Mouse (Mus musculus): ENCODE data around the gene Homer3.

Homer3 gene

DNA sequence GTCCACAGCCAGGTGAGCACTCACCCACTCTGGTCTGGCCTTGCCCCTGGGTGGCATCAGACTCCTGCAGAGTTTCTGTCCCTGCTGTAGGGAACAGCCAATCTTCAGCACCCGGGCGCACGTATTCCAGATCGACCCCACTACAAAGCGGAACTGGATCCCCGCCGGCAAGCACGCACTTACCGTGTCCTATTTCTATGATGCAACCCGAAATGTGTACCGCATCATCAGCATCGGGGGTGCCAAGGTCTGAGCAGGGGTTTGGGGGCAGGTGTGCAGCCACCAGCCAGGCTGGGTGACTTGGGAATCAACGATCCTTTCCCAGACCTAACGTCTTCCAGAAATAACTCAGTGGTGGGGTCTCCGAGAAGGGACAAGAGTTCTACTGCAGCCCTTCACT is 2.7 kb downstream of the Homer3 start:
- no peak for DNase-seq

- DNase-seq = no peak
Measured at GRCm38 (mm10) chr8:70286737-70287136, 4.1 kb downstream of the Homer3 start.

DNA sequence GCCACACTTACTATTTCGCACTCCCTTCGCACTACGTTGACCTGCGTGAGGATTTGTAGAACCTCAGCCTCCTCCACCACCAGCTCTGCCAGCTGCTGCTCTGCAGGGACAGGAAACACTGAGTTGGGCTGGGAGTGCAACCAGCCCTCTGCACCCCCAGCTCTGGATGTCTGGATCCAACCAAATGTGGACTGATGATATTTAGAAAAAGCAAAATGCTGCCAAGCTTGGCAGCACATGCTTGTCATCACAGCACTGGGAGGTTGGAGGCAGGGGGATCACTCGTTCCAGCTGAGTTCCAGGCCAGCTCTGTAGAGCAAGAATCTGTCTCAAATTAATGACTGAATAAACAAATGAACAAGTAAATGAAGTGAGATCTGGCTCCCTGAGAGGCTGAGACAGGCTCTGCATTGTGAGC is 11.4 kb downstream of the Homer3 start:
- peak; percentile 70 for DNase-seq

- no peak for DNase-seq
Measured at GRCm38 (mm10) chr8:70300881-70301280, 18.3 kb downstream of the Homer3 start.

DNA sequence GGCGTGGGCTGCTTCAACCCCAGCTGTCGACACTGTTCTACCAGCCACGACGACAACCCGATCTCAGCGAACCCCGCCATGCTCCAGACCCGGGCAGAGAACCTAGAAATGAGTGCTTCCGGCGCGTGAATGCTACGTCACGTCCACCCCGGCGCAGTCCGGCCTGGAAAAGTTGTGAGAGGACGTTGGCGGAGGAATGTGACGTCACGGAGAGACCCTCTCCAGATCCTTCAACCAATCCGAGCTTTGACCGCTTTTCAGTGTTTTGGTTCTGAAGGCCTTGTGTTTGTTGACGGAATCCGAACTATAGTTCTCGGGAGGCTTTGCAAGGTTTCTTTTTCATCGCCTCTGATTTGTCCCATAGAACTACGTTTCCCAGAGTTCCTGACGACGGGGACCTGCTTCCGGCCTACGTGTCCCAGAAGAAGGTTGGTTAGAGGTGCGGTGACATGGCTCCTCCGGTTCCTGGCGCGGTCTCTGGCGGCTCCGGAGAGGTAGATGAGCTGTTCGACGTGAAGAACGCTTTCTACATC is 19.8 kb downstream of the Homer3 start, which contains the start of the genes Ddx49 and Cope:
TSS of gene Ddx49 (minus strand) at position 132 of the 533 bp plus-strand sequence.
TSS of gene Cope (plus strand) at position 161 of the 533 bp plus-strand sequence.
- peak; percentile 97 for DNase-seq

DNA sequence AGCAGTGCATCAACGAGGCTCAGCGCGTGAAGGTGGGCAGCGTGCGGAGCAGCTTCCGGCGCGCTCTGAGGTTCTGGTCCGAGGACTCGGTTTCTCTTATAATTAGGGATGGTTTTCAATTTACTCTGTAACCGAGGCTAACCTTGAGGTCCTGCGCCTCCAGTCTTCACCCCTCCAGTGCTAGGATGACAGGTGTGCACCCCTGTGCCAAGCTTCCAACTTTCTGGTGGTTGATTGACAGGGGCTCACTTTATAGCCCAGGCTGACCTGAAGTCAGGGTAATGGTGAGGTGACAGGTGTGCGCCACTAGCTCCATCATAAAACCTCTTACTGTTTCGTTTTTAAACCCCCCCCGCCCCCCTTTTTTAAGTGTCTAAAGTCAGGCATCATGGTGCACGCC is 20.3 kb downstream of the Homer3 start:
- DNase-seq = no peak

DNA sequence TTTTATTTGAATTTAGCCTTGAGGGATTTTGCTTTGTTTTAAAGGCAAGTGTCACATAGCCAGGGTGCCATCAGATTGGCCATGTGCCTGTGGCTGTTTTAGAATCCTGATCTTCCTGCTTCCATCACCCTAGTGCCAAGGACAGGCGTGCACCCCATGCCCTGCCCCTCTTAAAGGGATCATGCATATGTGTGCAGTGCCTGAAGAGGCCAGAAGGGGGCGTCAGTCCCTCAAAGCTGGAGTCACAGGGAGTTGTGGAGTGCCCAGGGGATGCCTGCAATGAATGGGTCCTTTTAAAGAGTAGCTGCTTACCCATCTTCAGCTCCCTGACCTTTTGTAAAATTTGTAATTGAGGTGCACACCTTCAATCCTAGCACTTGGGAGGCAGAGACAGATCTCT is 26.7 kb downstream of the Homer3 start:
- peak; percentile 27 for DNase-seq

DNA sequence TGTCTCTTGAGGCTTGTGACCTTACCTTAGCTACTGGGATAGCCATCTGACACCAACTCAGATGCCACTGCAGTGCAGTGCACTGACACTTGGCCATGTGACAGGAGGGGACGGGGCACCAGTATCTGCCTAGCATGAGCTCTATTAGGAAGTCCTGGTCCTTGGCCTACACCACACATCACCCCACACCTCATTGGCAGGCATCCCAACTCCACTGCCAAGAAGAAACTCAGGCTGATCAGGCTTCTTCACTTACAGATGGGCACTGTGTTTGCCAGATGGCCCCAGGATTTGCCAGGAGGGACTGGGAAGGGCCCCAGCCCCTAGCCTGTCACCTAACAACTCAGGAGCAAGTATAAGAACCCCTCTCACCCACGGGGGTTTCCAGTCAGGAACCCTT is 30.8 kb downstream of the Homer3 start:
- no peak for DNase-seq

DNA sequence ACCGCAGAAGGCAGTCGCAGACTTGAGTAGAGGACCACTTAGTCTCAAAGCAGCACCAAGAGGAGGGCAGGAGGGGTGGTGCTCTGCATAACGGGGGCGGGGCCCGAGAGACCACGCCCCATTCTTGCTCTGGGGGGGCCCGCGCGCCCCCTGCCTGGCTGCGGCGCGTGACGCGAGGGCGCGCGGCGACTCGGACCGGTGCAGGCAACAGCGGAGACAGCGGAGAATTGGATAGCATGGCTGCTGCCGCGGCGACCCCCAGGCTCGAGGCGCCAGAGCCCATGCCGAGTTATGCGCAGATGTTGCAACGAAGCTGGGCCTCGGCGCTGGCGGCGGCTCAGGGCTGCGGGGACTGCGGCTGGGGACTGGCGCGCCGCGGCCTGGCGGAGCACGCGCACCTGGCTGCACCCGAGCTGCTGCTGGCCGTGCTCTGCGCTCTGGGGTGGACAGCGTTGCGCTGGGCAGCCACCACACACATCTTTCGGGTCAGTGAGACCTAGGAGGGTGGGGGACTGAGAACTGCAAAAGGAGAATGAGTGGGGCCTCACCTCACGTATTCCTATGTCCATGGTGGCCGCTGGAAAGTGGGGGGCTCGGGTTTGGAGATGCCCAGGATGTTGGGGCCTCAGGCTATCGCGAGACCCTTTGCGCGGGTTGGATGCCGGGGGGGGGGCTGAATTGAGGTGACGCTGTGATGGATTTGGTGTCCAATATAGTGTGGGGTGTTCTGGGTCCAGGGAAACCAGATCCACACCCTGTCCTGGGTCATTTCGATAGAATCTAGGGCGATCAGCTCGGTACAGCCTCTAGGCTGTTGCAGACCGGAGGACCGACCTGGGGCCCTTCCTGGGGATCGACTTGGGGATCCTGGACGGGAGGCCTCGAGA is 33.2 kb downstream of the Homer3 start, which contains the start of gene Cers1:
TSS of gene Cers1 (plus strand) at position 152 of the 887 bp plus-strand sequence.
- peak; percentile 67 for DNase-seq

DNA sequence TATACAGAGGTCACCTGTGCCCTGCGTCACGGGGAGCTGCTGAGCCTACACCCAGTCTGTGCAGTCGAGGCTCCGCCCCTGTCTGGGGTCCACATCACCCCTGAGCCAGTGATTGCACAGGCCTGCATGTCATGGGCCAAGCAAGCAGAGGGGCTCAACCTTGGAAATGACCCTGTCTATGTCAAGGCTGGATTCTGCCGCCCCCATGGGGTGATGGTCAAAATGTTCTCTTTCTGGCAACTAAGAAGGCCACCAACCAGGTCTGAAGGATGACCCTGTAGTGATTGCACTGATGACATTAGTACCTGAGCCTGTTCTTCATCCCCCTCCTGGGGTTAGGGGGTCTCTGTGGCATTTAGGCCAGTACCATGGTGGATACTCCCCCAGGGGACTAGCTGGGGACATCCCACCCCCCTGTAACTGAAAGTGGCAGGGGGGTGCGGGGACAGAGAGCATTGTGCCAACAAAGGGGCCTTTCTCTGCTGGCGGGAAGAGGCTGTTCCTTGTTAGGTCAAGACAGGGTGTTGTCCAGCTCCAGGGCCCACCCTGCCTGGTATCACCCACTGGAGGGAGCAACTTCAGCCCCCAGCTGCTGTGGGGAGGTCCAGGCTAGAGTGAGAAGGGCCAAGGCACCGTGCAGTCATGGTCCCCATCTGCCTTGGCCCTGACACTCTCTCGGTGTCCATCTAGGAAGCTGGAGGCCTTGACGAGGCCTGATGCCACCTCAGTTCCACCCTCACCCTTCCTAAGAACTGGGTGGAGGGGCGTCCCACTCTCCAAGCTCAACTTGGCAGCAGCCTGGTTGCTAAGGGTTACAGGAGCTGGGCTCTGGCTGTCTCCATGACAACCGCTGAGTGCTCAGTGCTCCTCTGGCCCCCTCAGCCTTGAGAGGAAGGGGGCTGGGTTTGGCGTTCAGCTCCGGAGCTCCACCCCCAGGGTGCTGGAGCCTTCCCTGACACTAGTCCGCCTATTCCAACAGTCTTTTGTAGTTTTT is 34.2 kb downstream of the Homer3 start:
- no peak for DNase-seq

DNA sequence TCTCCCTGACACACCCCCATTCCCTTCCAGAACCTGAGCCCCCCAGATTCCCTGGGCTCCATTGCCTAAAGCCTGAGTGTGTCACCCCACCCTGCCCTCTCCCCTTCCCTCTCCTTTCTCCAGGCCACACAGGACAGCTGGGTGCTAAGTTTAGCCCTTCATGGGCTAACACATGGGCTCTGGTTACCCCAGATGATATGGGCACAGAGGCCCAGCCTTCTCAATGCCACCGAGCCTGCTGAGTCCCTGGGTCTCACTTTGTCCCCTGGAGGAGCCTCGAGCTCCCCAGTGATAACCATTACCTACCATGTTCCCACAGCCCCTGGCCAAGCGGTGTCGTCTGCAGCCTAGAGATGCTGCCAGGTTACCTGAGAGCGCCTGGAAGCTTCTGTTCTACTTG is 35.2 kb downstream of the Homer3 start:
- DNase-seq = no peak

- DNase-seq = no peak
Measured at GRCm38 (mm10) chr8:70323716-70324115, 41.1 kb downstream of the Homer3 start.

- DNase-seq = no peak
Measured at GRCm38 (mm10) chr8:70327512-70327911, 44.9 kb downstream of the Homer3 start.

DNA sequence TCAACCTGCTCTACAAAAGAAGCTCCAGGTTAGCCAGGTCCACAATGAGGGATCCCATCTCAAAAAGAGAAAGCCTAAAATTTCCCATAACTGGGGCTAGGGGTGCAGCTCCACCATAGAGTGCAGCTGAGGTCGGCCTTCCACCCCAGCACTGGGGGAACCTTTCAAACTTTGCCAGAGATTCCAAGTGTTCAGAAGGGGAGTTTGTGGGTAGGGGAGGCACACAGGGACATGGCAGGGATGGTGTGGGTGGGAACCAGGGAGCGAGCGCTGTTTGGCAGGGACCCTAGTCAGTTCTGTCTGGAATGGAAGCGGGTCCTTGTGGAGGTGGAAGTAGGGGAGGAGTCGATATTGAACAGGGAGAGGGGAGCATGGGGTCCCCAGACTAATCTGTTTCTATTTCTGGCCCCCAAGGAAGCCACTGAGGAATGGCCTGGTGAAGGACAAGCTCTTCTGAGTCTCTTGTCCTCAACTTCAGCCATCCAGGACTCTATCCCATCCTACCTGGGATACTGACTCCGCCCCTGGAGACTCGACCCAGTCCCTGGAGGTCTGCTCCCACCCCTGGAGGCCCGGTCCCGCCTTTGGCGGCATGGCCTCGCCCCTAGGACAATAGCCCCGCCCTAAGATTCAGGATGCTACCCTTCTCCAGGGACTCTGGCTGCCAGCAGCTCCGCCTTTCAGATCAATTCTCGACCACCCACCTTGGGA is 46.7 kb downstream of the Homer3 start, which contains the start of gene Gdf1:
TSS of gene Gdf1 (plus strand) at position 694 of the 711 bp plus-strand sequence.
- no peak for DNase-seq

DNA sequence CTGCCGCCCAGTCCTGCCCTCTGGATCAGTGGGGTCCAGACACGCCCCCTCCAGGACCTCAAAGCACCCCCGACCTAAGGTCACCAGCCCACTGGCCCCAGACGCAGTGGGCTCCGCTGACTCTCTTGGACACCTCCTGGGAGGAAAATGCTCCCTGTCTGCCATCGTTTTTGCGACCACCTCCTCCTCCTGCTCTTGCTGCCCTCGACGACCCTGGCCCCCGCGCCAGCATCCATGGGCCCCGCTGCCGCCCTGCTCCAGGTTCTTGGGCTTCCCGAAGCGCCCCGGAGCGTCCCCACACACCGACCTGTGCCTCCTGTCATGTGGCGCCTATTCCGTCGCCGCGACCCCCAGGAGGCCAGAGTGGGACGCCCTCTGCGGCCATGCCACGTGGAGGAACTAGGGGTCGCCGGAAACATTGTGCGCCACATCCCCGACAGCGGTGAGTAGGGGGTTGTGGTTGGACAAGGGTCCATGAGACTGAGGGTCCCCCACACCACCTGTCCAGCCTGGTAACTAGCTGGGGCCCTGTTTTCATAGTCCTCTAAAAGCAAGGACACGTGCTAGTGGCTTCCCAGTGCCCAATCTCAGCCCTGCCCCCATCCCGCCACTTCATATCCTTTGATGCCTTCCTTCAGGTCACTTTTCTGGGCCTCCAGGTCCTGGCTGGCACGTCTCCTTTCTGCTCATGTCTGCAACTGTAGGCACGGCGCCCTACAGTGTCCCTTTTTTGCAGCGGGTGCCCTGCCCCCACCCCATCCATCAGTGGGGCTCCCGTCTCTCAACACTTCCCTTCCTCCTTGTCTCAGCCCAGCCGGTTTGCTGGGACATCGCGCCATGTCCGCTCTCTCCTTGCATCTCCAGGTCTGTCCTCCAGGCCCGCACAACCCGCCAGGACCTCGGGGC is 47.5 kb downstream of the Homer3 start:
- no peak for DNase-seq

- DNase-seq = no peak
Measured at GRCm38 (mm10) chr8:70330741-70331364, 48.2 kb downstream of the Homer3 start.

GRCm38 (mm10) chr8:70331526-70331925 is 48.9 kb downstream of the Homer3 start:
- DNase-seq = no peak

DNA sequence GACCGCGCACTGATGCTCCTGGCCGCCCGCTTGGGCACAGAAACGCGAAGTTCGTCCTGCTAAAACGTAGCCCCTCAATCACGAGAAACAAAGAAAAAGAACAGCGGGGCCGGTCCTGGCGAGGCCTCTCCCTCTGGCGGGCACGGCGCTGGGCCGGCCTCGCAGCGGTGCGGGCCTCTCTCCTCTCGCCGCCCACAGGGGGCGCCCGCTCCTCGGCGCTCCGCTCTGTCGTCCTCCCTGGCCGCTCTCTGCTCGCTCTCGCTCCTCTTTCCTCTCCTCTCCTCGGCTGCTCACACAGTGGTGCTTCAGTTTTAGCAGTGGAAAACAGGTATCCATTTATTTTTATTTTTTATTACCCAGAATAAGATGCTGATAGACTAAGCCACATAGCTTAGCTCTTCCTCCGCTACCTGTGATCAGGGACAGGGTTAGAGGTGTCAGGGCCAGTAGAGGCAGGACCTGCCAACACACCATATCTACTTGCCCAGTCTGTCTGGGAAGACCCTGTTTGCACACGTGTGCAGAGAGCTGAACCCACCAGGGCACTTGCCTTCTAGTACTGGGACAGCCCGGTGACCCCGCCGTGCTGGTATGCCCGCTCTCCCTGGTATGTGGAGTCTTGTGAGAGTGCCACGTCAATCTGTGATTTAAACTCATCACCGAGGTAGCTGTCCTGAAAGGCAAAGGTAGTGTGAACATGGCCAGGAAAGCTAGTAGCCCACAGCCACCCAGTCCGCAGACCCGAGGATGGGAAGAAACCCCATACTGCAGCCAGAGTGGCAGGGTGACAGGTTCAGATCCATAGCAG is 49.6 kb downstream of the Homer3 start:
- peak; percentile 56 for DNase-seq

GRCm38 (mm10) chr8:70332878-70333202 is 50.2 kb downstream of the Homer3 start:
- DNase-seq = no peak

- DNase-seq = no peak
Measured at GRCm38 (mm10) chr8:70338931-70339330, 56.3 kb downstream of the Homer3 start.

Measured in lung, postnatal 36 days (tissue).